Mouse (Mus musculus): ENCODE results near the gene Plekhb1. TPM values are rescaled to one million over a fixed set of nuclear protein-coding genes. Genes with fewer than 3 reads are reported as not detected.
A peak's percentile ranks its signal among the peaks of the same experiment; 100 is the strongest.

The Plekhb1 gene
- polyA plus RNA-seq, 1 experiment from 2014 or later = 4.3 TPM

DNA sequence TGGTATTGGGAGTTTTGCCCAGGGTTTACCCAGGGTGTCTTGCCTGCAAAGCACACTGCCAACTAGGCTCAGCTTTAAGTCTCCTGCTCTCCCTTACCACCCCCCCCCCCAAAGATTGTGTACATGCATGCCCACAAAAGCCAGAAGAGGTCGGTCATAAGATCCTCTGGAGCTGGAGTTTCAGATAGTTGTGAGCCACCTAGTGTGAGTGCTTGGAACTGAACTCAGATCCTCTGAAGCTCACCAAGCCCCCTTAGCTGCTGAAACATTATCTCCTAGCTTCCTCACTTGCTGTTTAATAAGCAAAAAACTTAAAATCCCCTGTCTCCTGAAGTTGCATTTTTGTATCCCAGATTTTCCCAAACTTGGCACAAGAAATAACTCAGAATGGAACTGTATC is 24.6 kb downstream of the Plekhb1 start:
- Histone ChIP-seq H3K36me3 (ENCODE audit: insufficient read depth, low read length) (peaks cover 12% of the 10 kb centered on the region), H3K4me2 (replicated peaks; ENCODE audit: low read depth, low read length) (no peak overlapping the region), H3K27ac (ENCODE audit: low read length) (no peak overlapping the region), H3K27me3 (ENCODE audit: insufficient read depth, low read length) (no peaks in the 10 kb centered on the region), H3K4me3 (ENCODE audit: low read length) (no peak overlapping the region), H3K4me1 (ENCODE audit: insufficient read depth, low read length) (no peaks in the 10 kb centered on the region), H3K9me3 (ENCODE audit: low read length) (no peaks in the 10 kb centered on the region), H3K9ac (replicated peaks; ENCODE audit: low read length) (no peak overlapping the region)
- 0% methylated on average over 1 of the region's 1 CpGs for WGBS
- ATAC-seq (ENCODE audit: low FRiP score, low TSS enrichment) = no peak

DNA sequence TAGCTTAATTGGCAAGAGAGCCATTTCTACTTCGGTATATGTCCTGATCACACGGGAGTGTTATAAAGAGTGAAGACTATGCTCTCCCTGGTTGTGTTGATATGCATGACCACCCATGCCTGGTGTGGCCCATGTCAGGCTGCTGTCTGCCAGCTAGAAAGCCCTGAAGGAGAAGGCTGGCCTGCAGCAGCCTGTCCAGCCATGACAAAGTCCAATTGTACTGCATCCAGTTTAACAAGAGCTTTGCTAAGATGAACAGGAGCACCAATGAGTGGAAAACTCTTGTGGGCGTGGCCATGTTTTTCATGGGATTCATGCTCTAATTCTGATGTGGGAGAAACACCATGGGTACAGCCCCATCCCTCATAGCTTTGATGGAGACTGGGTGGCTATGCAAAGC is 37.7 kb downstream of the Plekhb1 start:
- 44% methylated on average over 3 of the region's 3 CpGs for WGBS
- ATAC-seq (ENCODE audit: low FRiP score, low TSS enrichment) = peak; percentile 87

DNA sequence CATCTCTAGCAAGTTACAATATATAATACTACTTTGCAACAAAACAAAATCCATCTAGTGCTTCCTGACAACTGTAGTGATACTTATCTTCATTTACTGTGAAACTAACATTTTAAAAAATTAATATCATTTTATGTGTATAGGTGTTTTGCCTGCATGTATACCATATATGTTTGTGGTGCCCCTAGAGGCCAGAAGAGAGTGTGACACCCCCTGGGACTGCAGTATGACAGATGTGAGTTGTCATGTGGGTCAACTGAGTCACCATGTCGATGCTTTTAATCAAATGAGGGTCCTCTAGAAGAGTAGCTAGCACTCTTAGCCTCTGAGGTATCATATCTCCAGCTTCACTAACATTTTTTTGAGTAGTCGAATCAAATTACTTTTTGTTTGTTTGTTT is 39.9 kb downstream of the Plekhb1 start:
- Histone ChIP-seq H3K27ac (ENCODE audit: low read length) (no peak overlapping the region), H3K9ac (replicated peaks; ENCODE audit: low read length) (no peak overlapping the region), H3K4me2 (replicated peaks; ENCODE audit: low read depth, low read length) (no peak overlapping the region), H3K27me3 (ENCODE audit: insufficient read depth, low read length) (no peaks in the 10 kb centered on the region), H3K9me3 (ENCODE audit: low read length) (no peaks in the 10 kb centered on the region), H3K4me1 (ENCODE audit: insufficient read depth, low read length) (peaks cover 8% of the 10 kb centered on the region; the same call in 1 of the 2 replicates), H3K4me3 (ENCODE audit: low read length) (no peak overlapping the region), H3K36me3 (ENCODE audit: insufficient read depth, low read length) (no peaks in the 10 kb centered on the region)
- 81% methylated on average over 2 of the region's 2 CpGs for WGBS
- ATAC-seq (ENCODE audit: low FRiP score, low TSS enrichment) = no peak

More for the DNA sequence above, 37.7 kb downstream of the Plekhb1 start:
- no peak overlapping the region for H3K4me3 ChIP-seq (ENCODE audit: low read length)
- no peak overlapping the region for H3K4me2 ChIP-seq (replicated peaks; ENCODE audit: low read depth, low read length)
- no peaks in the 10 kb centered on the region for H3K27me3 ChIP-seq (ENCODE audit: insufficient read depth, low read length)
- H3K9ac ChIP-seq (replicated peaks; ENCODE audit: low read length) = no peak overlapping the region
- H3K36me3 ChIP-seq (ENCODE audit: insufficient read depth, low read length) = no peaks in the 10 kb centered on the region
- peaks cover 8% of the 10 kb centered on the region; the same call in 1 of the 2 replicates for H3K4me1 ChIP-seq (ENCODE audit: insufficient read depth, low read length)
- H3K27ac ChIP-seq (ENCODE audit: low read length) = no peak overlapping the region
- no peaks in the 10 kb centered on the region for H3K9me3 ChIP-seq (ENCODE audit: low read length)

DNA sequence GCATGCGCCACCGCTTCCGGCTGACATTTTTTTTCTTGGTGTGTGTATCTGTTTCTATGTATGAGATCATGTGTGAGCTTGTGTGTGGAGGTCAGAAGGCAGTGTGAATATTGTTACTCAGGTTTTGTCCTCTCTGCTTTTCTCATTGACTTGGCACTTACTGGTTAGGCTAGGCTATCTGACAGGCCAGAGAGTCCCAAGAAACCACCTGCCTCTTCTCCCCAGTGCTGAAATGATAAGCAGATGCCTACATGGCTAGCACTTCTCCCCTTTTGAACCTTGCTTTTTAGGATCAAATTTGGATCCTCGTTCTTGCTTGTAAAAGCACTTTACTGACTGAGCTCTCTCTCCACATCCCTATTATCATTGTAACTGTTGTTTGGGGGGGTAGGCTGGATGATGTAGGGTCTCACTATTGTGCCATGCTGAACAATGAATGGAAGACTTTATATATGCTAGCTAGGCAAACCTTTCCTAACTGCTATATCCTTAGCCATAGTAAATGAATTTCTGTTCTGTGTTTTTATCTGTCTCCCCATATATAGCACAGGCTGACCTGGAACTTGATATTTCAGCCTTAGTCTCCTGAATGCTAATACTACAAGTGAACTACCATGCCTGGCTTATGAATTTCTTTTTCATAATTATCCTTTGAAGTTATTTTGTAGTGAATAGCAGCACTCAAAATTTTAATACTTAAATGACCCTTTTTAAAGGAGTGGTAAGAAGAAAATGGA is 45.9 kb downstream of the Plekhb1 start:
- H3K27me3 ChIP-seq (ENCODE audit: insufficient read depth, low read length) = no peaks in the 10 kb centered on the region
- H3K9ac ChIP-seq (replicated peaks; ENCODE audit: low read length) = no peak overlapping the region
- H3K27ac ChIP-seq (ENCODE audit: low read length) = no peak overlapping the region
- H3K4me2 ChIP-seq (replicated peaks; ENCODE audit: low read depth, low read length) = no peak overlapping the region
- H3K36me3 ChIP-seq (ENCODE audit: insufficient read depth, low read length) = no peaks in the 10 kb centered on the region
- no peaks in the 10 kb centered on the region for H3K9me3 ChIP-seq (ENCODE audit: low read length)
- no peaks in the 10 kb centered on the region for H3K4me1 ChIP-seq (ENCODE audit: insufficient read depth, low read length)
- WGBS = 88% methylated on average over 4 of the region's 4 CpGs
- no peak overlapping the region for H3K4me3 ChIP-seq (ENCODE audit: low read length)
- ATAC-seq (ENCODE audit: low FRiP score, low TSS enrichment) = no peak

DNA sequence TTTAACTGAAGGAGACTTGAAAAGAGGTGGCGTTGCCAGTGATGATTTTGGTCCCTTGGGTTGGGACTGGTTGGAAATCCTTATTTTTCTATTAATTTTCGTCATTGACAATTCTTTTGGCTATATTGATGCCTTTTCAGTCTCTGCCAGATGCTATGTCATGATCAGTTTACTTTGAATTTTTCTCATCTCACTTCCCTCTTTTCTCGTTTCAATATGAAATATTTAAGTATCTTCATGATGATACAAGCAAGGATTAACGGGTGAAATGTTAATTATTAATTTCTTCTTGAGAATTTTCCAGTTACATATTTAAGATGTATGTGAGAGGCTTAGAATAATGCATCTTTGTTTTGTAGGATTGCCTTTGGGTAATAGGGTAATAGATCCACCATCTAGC is 53.3 kb downstream of the Plekhb1 start:
- H3K27ac ChIP-seq (ENCODE audit: low read length) = peak overlapping the region; percentile 98
- H3K4me3 ChIP-seq (ENCODE audit: low read length) = peak overlapping the region; percentile 100
- H3K36me3 ChIP-seq (ENCODE audit: insufficient read depth, low read length) = no peaks in the 10 kb centered on the region
- H3K9ac ChIP-seq (replicated peaks; ENCODE audit: low read length) = peak overlapping the region; percentile 98
- ATAC-seq (ENCODE audit: low FRiP score, low TSS enrichment) = no peak
- peaks cover 13% of the 10 kb centered on the region for H3K4me1 ChIP-seq (ENCODE audit: insufficient read depth, low read length)
- peak overlapping the region; percentile 67 for H3K4me2 ChIP-seq (replicated peaks; ENCODE audit: low read depth, low read length)
- 14% methylated on average over 4 of the region's 4 CpGs for WGBS
- H3K27me3 ChIP-seq (ENCODE audit: insufficient read depth, low read length) = no peaks in the 10 kb centered on the region
- no peaks in the 10 kb centered on the region for H3K9me3 ChIP-seq (ENCODE audit: low read length)

DNA sequence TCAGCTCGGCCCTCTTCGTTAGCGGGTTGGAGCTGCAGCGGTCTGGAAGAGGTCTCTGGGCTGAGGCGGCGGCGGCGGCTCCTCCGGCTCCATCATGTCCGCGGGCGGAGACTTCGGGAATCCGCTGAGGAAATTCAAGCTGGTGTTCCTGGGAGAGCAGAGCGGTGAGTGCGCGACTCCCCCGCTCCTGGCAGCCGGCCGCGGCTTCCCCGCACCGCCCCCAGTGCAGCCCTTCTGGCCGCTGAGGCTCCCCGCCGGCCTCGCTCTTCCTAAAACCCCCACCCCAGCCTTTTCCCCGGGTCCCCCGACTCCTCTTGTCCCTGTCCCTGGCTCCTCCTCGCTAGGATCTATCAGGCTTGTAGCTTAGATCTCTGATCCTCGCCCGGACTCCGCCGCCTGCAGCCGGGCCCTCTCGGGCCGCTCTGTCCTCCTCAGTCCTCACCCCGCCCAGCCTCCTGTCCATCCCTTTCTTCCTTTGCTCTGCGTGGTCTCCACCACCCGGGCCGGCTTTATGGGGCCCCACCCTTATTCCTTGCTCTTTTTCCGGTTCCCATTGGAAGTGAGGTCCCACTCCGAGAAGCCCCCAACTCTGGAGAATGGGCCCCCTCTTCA is 54.0 kb downstream of the Plekhb1 start, which contains the start of gene Mrpl48:
TSS of gene Mrpl48 (minus strand) at position 172 of the 612 bp plus-strand sequence.
- Histone ChIP-seq H3K27me3 (ENCODE audit: insufficient read depth, low read length) (no peaks in the 10 kb centered on the region), H3K9me3 (ENCODE audit: low read length) (no peaks in the 10 kb centered on the region), H3K27ac (ENCODE audit: low read length) (peak within 1 kb of the TSS; percentile 98), H3K9ac (replicated peaks; ENCODE audit: low read length) (peak within 1 kb of the TSS; percentile 98), H3K4me2 (replicated peaks; ENCODE audit: low read depth, low read length) (peak within 1 kb of the TSS; percentile 81), H3K36me3 (ENCODE audit: insufficient read depth, low read length) (no peaks in the 10 kb centered on the region), H3K4me3 (ENCODE audit: low read length) (peak within 1 kb of the TSS; percentile 100), H3K4me1 (ENCODE audit: insufficient read depth, low read length) (peaks cover 13% of the 10 kb centered on the region)
- under 1% methylated on average over 34 of the region's 43 CpGs for WGBS
- ATAC-seq (ENCODE audit: low FRiP score, low TSS enrichment) = peak; percentile 49

DNA sequence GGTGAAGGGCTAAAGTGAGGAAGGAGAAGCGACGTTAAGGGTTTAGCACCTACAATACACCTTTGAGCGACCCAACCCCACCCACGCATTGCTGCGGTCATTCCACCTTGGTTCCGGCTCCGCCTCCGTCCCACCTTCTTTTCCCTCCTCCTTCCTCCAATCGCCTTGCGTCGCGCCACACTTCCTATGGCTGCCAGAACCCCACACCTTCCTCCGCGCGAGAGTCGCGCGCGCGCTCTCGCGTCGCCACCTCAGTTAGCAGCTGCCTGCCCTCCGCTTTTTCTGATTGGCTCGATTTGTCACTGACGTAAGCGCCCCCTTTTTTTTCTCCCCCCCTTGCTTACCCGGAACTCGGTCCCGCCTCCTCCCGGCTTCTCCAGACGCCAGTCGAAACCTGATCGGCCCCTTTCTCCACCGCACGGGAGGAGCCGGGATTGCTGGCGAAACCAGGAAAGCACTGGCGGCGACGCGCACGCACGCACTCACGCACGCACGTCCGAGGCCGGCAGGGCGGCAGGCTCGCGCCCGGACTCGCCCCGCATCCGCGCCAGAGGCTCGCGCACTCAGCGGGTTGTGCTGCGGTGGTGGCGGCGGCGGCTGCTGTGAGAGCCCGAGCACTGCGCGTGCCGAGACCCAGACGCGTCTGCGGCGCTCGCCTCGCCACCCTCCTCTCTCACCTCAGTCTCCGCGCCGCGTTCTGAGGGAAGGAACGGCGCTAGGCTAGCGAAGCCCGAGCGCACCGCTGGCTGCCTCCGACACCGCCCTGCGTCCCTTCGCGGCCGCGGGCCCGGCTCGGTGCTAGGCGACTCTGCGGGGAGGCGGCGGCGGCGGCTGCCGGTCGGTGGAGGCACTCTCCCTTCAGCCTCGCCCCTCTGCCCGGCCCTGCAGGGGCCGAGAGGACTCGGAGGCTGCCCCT is 54.7 kb downstream of the Plekhb1 start, which contains the start of gene Rab6a:
TSS of gene Rab6a (plus strand) at position 197 of the 916 bp plus-strand sequence.
- peak within 1 kb of the TSS; percentile 100 for H3K4me3 ChIP-seq (ENCODE audit: low read length)
- H3K27me3 ChIP-seq (ENCODE audit: insufficient read depth, low read length) = no peaks in the 10 kb centered on the region
- H3K9ac ChIP-seq (replicated peaks; ENCODE audit: low read length) = peak within 1 kb of the TSS; percentile 98
- WGBS = under 1% methylated on average over 104 of the region's 105 CpGs
- H3K9me3 ChIP-seq (ENCODE audit: low read length) = no peaks in the 10 kb centered on the region
- ATAC-seq (ENCODE audit: low FRiP score, low TSS enrichment) = peak; percentile 97
- H3K36me3 ChIP-seq (ENCODE audit: insufficient read depth, low read length) = no peaks in the 10 kb centered on the region
- peak within 1 kb of the TSS; percentile 81 for H3K4me2 ChIP-seq (replicated peaks; ENCODE audit: low read depth, low read length)
- H3K27ac ChIP-seq (ENCODE audit: low read length) = peak within 1 kb of the TSS; percentile 98
- H3K4me1 ChIP-seq (ENCODE audit: insufficient read depth, low read length) = peaks cover 13% of the 10 kb centered on the region

DNA sequence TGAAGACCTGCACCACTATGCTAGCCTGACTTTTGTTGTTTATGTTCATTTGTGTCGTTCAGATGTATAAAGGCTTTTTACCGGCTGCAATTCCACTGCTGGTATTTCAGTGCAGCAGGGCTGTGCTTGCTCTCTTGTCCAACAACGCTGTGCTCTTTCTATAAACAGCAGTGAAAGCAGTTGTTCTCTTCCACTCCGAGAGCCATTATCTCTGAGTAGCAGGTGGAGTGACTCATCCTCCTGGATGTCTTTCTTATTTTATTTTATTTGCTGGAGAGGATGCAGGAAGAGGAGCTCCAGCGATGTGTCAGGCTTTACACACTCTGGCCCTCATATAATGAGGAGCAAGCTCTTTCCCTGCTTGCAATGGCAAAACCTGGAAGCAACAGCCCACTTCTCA is 62.0 kb downstream of the Plekhb1 start:
- WGBS = 76% methylated on average over 5 of the region's 5 CpGs
- no peak for ATAC-seq (ENCODE audit: low FRiP score, low TSS enrichment)
- Histone ChIP-seq H3K4me1 (ENCODE audit: insufficient read depth, low read length) (no peaks in the 10 kb centered on the region), H3K9ac (replicated peaks; ENCODE audit: low read length) (no peak overlapping the region), H3K4me2 (replicated peaks; ENCODE audit: low read depth, low read length) (no peak overlapping the region), H3K36me3 (ENCODE audit: insufficient read depth, low read length) (no peaks in the 10 kb centered on the region), H3K27ac (ENCODE audit: low read length) (no peak overlapping the region), H3K4me3 (ENCODE audit: low read length) (no peak overlapping the region), H3K9me3 (ENCODE audit: low read length) (peaks cover 3% of the 10 kb centered on the region; the same call in 1 of the 2 replicates), H3K27me3 (ENCODE audit: insufficient read depth, low read length) (no peaks in the 10 kb centered on the region)

DNA sequence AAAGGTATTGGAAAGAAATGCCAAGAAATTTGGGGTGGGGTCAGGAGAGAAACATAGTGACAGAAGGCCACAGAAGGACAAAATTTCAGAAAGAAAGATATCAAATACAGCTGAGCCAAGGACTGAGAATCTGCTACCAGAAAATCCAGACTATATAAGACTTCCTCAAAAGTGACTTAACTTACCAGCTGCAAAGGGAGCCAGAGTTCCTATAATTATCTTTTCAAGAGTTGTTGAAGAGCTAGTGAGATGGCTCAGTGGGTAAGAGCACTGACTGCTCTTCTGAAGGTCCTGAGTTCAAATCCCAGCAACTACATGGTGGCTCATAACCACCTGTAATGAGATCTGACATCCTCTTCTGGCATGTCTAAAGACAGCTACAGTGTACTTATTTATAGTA is 68.9 kb downstream of the Plekhb1 start:
- Histone ChIP-seq H3K9ac (replicated peaks; ENCODE audit: low read length) (no peak overlapping the region), H3K4me2 (replicated peaks; ENCODE audit: low read depth, low read length) (no peak overlapping the region), H3K4me1 (ENCODE audit: insufficient read depth, low read length) (0 out of 2 replicates have a peak, but pooled peaks cover 3% of the 10 kb centered on the region), H3K27me3 (ENCODE audit: insufficient read depth, low read length) (no peaks in the 10 kb centered on the region), H3K27ac (ENCODE audit: low read length) (no peak overlapping the region), H3K36me3 (ENCODE audit: insufficient read depth, low read length) (no peaks in the 10 kb centered on the region), H3K4me3 (ENCODE audit: low read length) (no peak overlapping the region), H3K9me3 (ENCODE audit: low read length) (no peaks in the 10 kb centered on the region)
- no peak for ATAC-seq (ENCODE audit: low FRiP score, low TSS enrichment)

Data from kidney, embryonic 16.5 days (tissue).